Mouse (Mus musculus): ENCODE results near the gene Dll4. TPM values are rescaled to one million over a fixed set of nuclear protein-coding genes. Genes with fewer than 3 reads are reported as not detected.

Dll4 gene
- polyA plus RNA-seq, 1 experiment from 2014 or later: 2.8 TPM

DNA sequence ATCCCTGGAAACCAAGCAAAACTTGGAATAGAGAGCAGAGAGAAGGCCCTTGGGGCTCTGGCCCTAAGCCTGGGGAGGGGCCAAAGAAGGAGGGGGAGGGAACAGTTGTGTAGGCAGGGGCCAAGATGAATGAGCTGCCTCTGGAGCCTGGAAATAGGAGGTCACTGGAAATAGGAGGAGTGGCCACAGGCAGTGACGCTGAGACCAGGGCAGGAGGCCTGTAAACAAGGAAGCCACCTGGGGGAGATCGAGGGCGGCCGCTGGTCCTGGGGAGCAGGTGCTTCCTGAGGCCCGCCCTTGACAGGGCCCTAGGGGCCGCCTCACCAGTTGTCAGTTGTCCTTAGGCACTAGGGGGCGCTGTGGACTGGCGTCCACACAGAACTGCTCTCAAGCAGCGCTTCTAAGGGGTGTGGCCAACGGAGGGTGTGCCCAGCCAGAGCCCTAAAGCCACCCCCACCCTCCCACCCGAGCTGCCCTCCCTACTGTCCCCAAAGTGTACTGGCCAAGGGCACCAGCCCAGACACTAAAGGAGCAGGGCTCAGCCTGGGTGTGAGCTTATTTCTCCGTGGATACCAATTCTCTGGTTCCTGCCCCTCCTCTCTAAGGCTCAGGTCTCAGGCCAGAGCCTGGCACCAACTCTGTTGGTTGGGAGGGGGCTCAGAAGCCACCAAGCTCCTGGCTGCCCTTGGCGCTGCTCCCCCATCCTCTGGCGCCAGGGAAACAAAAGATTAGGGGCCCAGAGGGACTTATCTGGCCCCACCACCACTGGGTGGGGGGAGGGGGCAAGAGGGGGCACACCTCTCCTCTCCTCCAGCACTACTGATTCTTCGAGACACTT lies 25.4 kb upstream of the Dll4 start:
- DNase-seq (ENCODE audit: low spot score): peak; percentile 90
- no peaks in the 10 kb centered on the region for H3K9me3 ChIP-seq (ENCODE audit: control insufficient read depth, low read length)
- H3K9ac ChIP-seq (ENCODE audit: low read length): 0 out of 2 replicates have a peak overlapping the region, but pooled peaks have one; percentile 10
- ATAC-seq (replicated peaks; ENCODE audit: low FRiP score): peak; percentile 75
- no peaks in the 10 kb centered on the region for H3K27me3 ChIP-seq (ENCODE audit: control insufficient read depth, insufficient read depth, low read length)
- H3K4me3 ChIP-seq (ENCODE audit: low read depth, low read length): no peak overlapping the region
- H3K4me2 ChIP-seq (ENCODE audit: low read depth, low read length, severe bottlenecking): 0 out of 2 replicates have a peak overlapping the region, but pooled peaks have one; percentile 9
- WGBS: 5% methylated on average over 15 of the region's 15 CpGs
- no peak overlapping the region for H3K27ac ChIP-seq (ENCODE audit: low read depth, low read length)
- H3K4me1 ChIP-seq (replicated peaks; ENCODE audit: control insufficient read depth, insufficient read depth, low read length): peaks cover 11% of the 10 kb centered on the region; the same call in 1 of the 2 replicates
- peaks cover 4% of the 10 kb centered on the region; the same call in 1 of the 2 replicates for H3K36me3 ChIP-seq (ENCODE audit: control insufficient read depth, insufficient read depth, low read length)

DNA sequence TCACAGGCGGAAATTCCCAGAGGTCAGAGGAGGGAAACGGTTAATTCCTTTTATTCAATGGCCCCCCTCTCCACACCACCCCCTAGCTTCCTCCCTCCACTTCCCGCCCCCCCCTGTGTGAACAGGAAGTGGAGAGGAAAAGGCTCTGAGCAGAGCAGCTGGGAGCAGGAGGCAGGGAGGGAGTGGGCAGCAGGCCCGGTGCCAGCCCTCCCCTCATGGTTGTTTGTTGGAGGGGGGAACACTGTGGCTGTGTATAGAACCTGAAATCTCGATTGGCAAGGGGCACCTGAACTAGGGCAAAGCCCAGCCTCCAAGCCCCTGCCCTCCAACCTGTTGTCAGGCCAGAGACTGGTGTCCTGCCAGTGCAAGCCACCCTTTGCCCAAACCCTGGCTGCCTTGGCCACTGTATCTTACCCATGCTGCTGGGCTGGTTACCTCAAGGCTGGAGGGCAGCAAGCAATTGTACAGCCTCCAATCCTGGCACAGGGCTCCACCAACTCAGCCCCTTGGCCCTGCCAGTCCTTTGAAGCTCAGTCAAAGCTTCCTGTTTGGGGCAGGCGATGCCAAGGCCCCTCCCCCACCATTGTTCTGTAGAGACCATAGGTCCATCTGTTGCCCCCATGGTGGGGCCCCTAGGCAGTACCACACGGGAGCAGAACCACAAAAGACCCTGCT lies 24.6 kb upstream of the Dll4 start:
- Histone ChIP-seq H3K9ac (ENCODE audit: low read length) (no peak overlapping the region), H3K4me2 (ENCODE audit: low read depth, low read length, severe bottlenecking) (no peak overlapping the region), H3K36me3 (ENCODE audit: control insufficient read depth, insufficient read depth, low read length) (peaks cover 4% of the 10 kb centered on the region; the same call in 1 of the 2 replicates), H3K27me3 (ENCODE audit: control insufficient read depth, insufficient read depth, low read length) (no peaks in the 10 kb centered on the region), H3K27ac (ENCODE audit: low read depth, low read length) (no peak overlapping the region), H3K9me3 (ENCODE audit: control insufficient read depth, low read length) (no peaks in the 10 kb centered on the region), H3K4me1 (replicated peaks; ENCODE audit: control insufficient read depth, insufficient read depth, low read length) (peaks cover 11% of the 10 kb centered on the region; the same call in 1 of the 2 replicates), H3K4me3 (ENCODE audit: low read depth, low read length) (no peak overlapping the region)
- DNase-seq (ENCODE audit: low spot score) (no peak), ATAC-seq (replicated peaks; ENCODE audit: low FRiP score) (peak; percentile 25)
- 40% methylated on average over 6 of the region's 7 CpGs for WGBS

DNA sequence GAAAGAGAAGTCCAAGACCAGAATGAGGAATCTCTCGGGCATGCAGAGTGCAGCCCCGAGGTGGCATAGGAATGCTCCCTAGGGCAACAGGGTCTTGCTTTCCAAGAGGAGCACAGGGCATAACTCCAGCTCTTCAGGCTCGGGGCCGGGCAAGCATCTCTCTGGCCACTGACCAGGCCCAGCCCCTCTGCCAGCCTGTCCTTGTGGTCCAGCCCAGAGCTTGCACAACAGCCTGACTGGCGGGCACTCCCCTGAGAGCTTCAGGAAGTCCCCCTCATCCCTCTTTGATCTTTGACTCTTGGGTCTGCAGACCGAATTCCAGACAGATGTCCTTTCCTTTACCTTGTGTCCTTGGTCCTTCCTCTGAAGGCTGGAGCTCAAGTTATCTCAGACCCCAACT lies 22.7 kb upstream of the Dll4 start:
- H3K27ac ChIP-seq (ENCODE audit: low read depth, low read length): no peak overlapping the region

DNA sequence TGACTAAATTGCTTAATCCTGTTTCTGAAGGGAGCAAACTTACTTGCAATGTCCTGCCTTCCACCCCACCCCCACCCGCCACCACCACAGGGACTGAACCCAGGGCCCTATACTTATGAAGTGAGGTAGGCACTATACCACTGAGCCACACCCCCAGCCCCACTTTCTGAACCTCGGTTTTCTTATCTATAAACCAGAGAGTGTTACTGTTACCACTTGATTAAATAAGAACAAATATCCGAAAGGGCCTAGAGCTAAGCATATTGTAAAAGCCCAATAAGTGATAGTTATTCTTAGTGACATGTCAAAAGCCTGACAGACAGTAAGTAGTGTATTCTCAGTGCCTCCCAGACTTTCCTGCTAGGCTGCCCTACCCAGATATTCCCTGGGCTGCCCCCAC lies 21.2 kb upstream of the Dll4 start:
- Histone ChIP-seq H3K4me3 (ENCODE audit: low read depth, low read length) (no peak overlapping the region), H3K9ac (ENCODE audit: low read length) (no peak overlapping the region), H3K4me2 (ENCODE audit: low read depth, low read length, severe bottlenecking) (no peak overlapping the region), H3K4me1 (replicated peaks; ENCODE audit: control insufficient read depth, insufficient read depth, low read length) (peaks cover 11% of the 10 kb centered on the region; the same call in 1 of the 2 replicates), H3K36me3 (ENCODE audit: control insufficient read depth, insufficient read depth, low read length) (no peaks in the 10 kb centered on the region), H3K27me3 (ENCODE audit: control insufficient read depth, insufficient read depth, low read length) (no peaks in the 10 kb centered on the region), H3K9me3 (ENCODE audit: control insufficient read depth, low read length) (no peaks in the 10 kb centered on the region), H3K27ac (ENCODE audit: low read depth, low read length) (no peak overlapping the region)
- DNase-seq (ENCODE audit: low spot score) (no peak), ATAC-seq (replicated peaks; ENCODE audit: low FRiP score) (no peak)
- 51% methylated on average over 3 of the region's 3 CpGs for WGBS

More for the DNA sequence above, 22.7 kb upstream of the Dll4 start:
- DNase-seq (ENCODE audit: low spot score) (no peak), ATAC-seq (replicated peaks; ENCODE audit: low FRiP score) (no peak)
- Histone ChIP-seq H3K27me3 (ENCODE audit: control insufficient read depth, insufficient read depth, low read length) (no peaks in the 10 kb centered on the region), H3K4me2 (ENCODE audit: low read depth, low read length, severe bottlenecking) (no peak overlapping the region), H3K4me1 (replicated peaks; ENCODE audit: control insufficient read depth, insufficient read depth, low read length) (peaks cover 11% of the 10 kb centered on the region; the same call in 1 of the 2 replicates), H3K9ac (ENCODE audit: low read length) (no peak overlapping the region), H3K36me3 (ENCODE audit: control insufficient read depth, insufficient read depth, low read length) (no peaks in the 10 kb centered on the region), H3K4me3 (ENCODE audit: low read depth, low read length) (no peak overlapping the region), H3K9me3 (ENCODE audit: control insufficient read depth, low read length) (no peaks in the 10 kb centered on the region)
- 74% methylated on average over 6 of the region's 6 CpGs for WGBS

DNA sequence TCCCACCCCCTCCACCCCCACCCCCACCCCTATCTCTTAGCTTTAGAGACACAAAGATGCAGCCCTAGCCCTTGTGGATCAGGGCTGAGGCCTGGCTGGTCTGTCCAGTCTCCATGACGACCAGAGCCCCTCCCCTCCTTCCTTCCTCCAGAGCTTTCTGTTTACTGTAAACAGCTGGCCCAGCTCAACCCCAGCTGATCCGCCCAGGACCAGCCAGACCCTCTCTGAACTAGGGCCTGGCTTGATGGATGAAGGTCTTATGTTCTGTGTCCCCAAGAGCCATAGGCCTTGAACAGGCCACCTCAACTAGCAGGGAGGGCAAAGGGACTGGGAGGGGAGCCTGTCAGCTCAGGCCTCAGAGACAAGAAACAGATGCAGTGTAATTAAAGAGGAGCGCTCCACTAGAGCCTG lies 20.8 kb upstream of the Dll4 start:
- DNase-seq (ENCODE audit: low spot score): no peak
- H3K36me3 ChIP-seq (ENCODE audit: control insufficient read depth, insufficient read depth, low read length): no peaks in the 10 kb centered on the region
- ATAC-seq (replicated peaks; ENCODE audit: low FRiP score): peak; percentile 55
- H3K27ac ChIP-seq (ENCODE audit: low read depth, low read length): no peak overlapping the region
- no peaks in the 10 kb centered on the region for H3K27me3 ChIP-seq (ENCODE audit: control insufficient read depth, insufficient read depth, low read length)
- peaks cover 11% of the 10 kb centered on the region; the same call in 1 of the 2 replicates for H3K4me1 ChIP-seq (replicated peaks; ENCODE audit: control insufficient read depth, insufficient read depth, low read length)
- H3K9me3 ChIP-seq (ENCODE audit: control insufficient read depth, low read length): no peaks in the 10 kb centered on the region
- no peak overlapping the region for H3K4me2 ChIP-seq (ENCODE audit: low read depth, low read length, severe bottlenecking)
- H3K4me3 ChIP-seq (ENCODE audit: low read depth, low read length): no peak overlapping the region
- no peak overlapping the region for H3K9ac ChIP-seq (ENCODE audit: low read length)
- 30% methylated on average over 3 of the region's 3 CpGs for WGBS

DNA sequence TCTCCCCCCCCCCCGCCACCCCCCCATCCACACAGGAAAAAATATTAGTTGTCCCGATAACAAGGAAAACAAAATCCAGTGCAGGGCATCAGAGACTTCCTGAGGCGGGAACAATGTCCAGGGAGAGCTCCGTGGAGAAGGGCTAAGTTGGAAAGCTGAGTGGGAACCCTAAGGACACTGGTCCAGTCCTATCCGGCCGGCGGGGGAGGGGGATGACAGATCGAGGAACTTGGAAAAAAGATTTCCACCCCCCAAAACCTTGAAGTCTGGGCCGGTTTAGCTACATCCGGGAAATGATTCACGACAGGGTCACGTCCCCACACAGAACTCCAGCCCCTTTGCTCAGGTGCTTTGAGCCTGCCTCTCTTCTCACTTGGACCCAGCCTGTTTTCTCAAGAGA lies 14.0 kb upstream of the Dll4 start:
- peaks cover 12% of the 10 kb centered on the region for H3K27me3 ChIP-seq (ENCODE audit: control insufficient read depth, insufficient read depth, low read length)
- no peaks in the 10 kb centered on the region; the same call in 1 of the 2 replicates for H3K9me3 ChIP-seq (ENCODE audit: control insufficient read depth, low read length)
- no peak overlapping the region for H3K27ac ChIP-seq (ENCODE audit: low read depth, low read length)
- ATAC-seq (replicated peaks; ENCODE audit: low FRiP score): no peak
- peaks cover 4% of the 10 kb centered on the region; the same call in 1 of the 2 replicates for H3K4me1 ChIP-seq (replicated peaks; ENCODE audit: control insufficient read depth, insufficient read depth, low read length)
- H3K4me2 ChIP-seq (ENCODE audit: low read depth, low read length, severe bottlenecking): no peak overlapping the region
- no peak overlapping the region for H3K9ac ChIP-seq (ENCODE audit: low read length)
- WGBS: 59% methylated on average over 12 of the region's 12 CpGs
- no peak for DNase-seq (ENCODE audit: low spot score)
- no peak overlapping the region for H3K4me3 ChIP-seq (ENCODE audit: low read depth, low read length)
- no peaks in the 10 kb centered on the region for H3K36me3 ChIP-seq (ENCODE audit: control insufficient read depth, insufficient read depth, low read length)

DNA sequence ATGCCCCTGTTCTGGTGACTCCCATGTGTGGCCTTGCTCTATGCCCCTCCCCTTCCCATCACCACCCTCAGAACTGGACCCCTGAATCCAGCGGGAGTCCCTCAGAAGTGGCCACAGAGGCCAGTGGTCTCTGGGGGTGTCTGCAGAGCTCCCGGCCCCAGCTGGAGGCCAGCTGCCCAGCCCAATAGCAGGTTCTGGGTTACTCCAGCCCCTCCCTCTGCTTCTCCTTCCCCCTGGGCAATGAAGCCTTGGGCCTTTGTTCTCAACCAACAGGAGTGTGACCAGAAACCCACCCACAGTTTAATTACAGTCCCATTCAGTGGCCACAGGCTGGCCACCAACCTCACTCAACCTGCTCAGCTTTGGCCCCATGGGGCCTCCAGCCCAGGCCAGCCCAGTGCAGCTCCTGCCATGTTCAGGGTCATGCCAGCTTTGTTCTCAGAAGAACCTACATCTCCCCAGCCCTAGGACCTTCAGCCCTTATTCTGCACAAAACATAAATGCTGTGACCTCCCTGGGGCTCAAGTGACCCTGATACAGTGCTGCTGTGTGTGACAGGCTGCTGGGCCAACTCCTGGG lies 13.1 kb upstream of the Dll4 start:
- Histone ChIP-seq H3K4me3 (ENCODE audit: low read depth, low read length) (no peak overlapping the region), H3K4me2 (ENCODE audit: low read depth, low read length, severe bottlenecking) (no peak overlapping the region), H3K9ac (ENCODE audit: low read length) (no peak overlapping the region), H3K27ac (ENCODE audit: low read depth, low read length) (no peak overlapping the region), H3K27me3 (ENCODE audit: control insufficient read depth, insufficient read depth, low read length) (peaks cover 14% of the 10 kb centered on the region), H3K9me3 (ENCODE audit: control insufficient read depth, low read length) (no peaks in the 10 kb centered on the region; the same call in 1 of the 2 replicates), H3K4me1 (replicated peaks; ENCODE audit: control insufficient read depth, insufficient read depth, low read length) (peaks cover 4% of the 10 kb centered on the region; the same call in 1 of the 2 replicates), H3K36me3 (ENCODE audit: control insufficient read depth, insufficient read depth, low read length) (no peaks in the 10 kb centered on the region)
- 34% methylated on average over 2 of the region's 2 CpGs for WGBS
- DNase-seq (ENCODE audit: low spot score) (no peak), ATAC-seq (replicated peaks; ENCODE audit: low FRiP score) (no peak)

DNA sequence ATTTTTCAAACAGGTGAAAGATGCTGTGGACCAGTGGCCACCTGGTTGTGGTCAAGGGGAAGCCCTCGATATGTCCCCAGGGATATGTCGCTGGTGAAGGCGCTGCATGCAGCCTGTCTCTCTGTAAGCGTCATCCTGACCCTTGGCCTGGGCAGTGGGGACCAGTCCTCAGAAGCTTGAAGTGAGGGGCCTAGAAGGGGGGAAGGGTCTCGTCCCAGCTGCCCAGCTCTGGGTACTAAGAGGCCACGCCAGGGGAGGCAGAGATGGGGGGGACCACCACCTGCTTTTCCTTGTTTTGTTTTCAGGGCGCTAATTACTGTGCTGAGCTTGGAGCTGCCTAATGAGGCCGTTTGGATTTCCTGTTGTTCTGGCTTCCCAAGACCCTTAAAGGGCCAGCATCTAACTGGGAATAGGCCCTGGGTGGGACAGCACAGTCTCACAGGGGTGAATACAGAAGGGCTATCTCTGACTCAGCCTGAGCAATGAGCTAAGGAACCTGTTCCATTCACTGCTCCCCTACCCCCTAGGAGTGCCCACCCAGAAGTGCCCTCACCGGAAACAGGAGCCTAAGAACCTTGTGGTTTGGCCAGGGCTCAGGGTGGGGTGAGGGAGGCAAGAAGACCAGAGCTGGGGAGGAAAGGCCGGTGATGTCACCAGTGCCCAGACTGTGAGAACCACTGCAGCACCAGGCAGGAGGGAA lies 11.7 kb upstream of the Dll4 start:
- Histone ChIP-seq H3K4me1 (replicated peaks; ENCODE audit: control insufficient read depth, insufficient read depth, low read length) (peaks cover 4% of the 10 kb centered on the region; the same call in 1 of the 2 replicates), H3K4me3 (ENCODE audit: low read depth, low read length) (no peak overlapping the region), H3K36me3 (ENCODE audit: control insufficient read depth, insufficient read depth, low read length) (no peaks in the 10 kb centered on the region), H3K27ac (ENCODE audit: low read depth, low read length) (no peak overlapping the region), H3K9ac (ENCODE audit: low read length) (no peak overlapping the region), H3K27me3 (ENCODE audit: control insufficient read depth, insufficient read depth, low read length) (peaks cover 26% of the 10 kb centered on the region), H3K9me3 (ENCODE audit: control insufficient read depth, low read length) (no peaks in the 10 kb centered on the region; the same call in 1 of the 2 replicates), H3K4me2 (ENCODE audit: low read depth, low read length, severe bottlenecking) (no peak overlapping the region)
- peak; percentile 65 for ATAC-seq (replicated peaks; ENCODE audit: low FRiP score)
- WGBS: 18% methylated on average over 10 of the region's 10 CpGs
- no peak for DNase-seq (ENCODE audit: low spot score)

Measured in forebrain, embryonic 11.5 days (tissue).